Mouse (Mus musculus) limb, embryonic 13.5 days (tissue): ENCODE measurements around the gene Morn2. TPM values are rescaled to one million over a fixed set of nuclear protein-coding genes. Genes with fewer than 3 reads are reported as not detected.

ENCODE experiments used
- ATAC-seq: fragments of 200-750 bp; cut with Nextera tagmentation; 2 replicates; pipeline ENCODE4 v1.8.0; 2017; ENCODE audit warnings: low read depth, moderate number of reproducible peaks, moderate TSS enrichment; ENCODE audit not compliant: low FRiP score
- H3K27ac ChIP-seq: fragments of 300-500 bp; sonication (generic); 2 replicates; pipeline ENCODE4 v1.5.1; 2015; ENCODE audit warnings: inconsistent platforms, mild to moderate bottlenecking, moderate library complexity
- H3K27me3 ChIP-seq: fragments of 300-500 bp; sonication (generic); 2 replicates; pipeline ENCODE4 v1.6.1; 2015; ENCODE audit warnings: mild to moderate bottlenecking, inconsistent platforms
- H3K36me3 ChIP-seq: fragments of 300-500 bp; sonication (generic); 2 replicates; pipeline ENCODE4 v1.6.1; 2015; ENCODE audit warnings: inconsistent platforms, mild to moderate bottlenecking, moderate library complexity
- H3K4me1 ChIP-seq: fragments of 300-500 bp; sonication (generic); 2 replicates; pipeline ENCODE4 v1.6.1; 2015; ENCODE audit warnings: inconsistent platforms
- H3K4me2 ChIP-seq: fragments of 300-500 bp; sonication (generic); replicated peaks from 2 replicates; pipeline ENCODE4 v1.6.1; 2015; ENCODE audit warnings: inconsistent platforms, mild to moderate bottlenecking, moderate library complexity
- H3K4me3 ChIP-seq: fragments of 300-500 bp; sonication (generic); 2 replicates; pipeline ENCODE4 v1.5.1; 2015; ENCODE audit warnings: moderate library complexity, mild to moderate bottlenecking, inconsistent platforms
- H3K9ac ChIP-seq: fragments of 300-500 bp; sonication (generic); 2 replicates; pipeline ENCODE4 v1.6.1; 2015; ENCODE audit warnings: mild to moderate bottlenecking, inconsistent platforms
- H3K9me3 ChIP-seq: fragments of 300-500 bp; sonication (generic); 2 replicates; pipeline ENCODE4 v1.6.1; 2016; ENCODE audit warnings: inconsistent platforms
- WGBS: fragments of 180-500 bp; shearing (Covaris S2); methylation state at CpG from one replicate; pipeline ENCODE4 v1.1.7; 2015; 5-methylcytosine and 5-hydroxymethylcytosine counted together
- polyA plus RNA-seq: library from polyadenylated mRNA; unstranded; fragments of >200 nt; fragmentation: Nextera tagmentation; extraction: Ambion mirVana; gene quantifications from 2 replicates; pipeline ENCODE4 v1.2.1, GENCODE M21; 2015

Gene Morn2
- polyA plus RNA-seq, 1 experiment from 2014 or later, result 18.9 TPM

DNA sequence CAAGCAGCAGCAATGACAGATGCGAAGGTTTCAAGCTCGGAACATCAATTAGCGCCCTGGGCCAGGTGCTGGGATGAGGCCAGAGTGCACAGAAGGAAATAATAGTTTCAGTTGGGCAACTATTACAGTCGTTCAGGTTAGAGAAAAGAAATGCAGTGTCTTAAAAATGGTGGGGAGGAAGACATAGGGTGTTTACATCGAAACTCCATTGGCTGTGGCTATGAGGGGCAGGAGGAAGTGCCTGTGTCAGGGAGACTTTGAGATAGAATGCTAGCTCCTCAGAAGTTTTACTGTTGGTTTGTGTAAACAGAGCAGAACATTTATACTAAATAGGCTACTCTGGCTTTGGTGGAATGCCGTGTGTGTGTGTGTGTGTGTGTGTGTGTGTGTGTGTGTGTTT lies 2.0 kb upstream of the Morn2 start:
- H3K27me3 ChIP-seq, result no peaks in the 10 kb centered on the region
- no peak overlapping the region for H3K9ac ChIP-seq
- peaks cover 14% of the 10 kb centered on the region for H3K4me1 ChIP-seq
- H3K4me3 ChIP-seq, result no peak overlapping the region
- no peaks in the 10 kb centered on the region for H3K36me3 ChIP-seq
- 78% methylated on average over 6 of the region's 6 CpGs for WGBS
- peak overlapping the region; percentile 75 for H3K4me2 ChIP-seq
- H3K9me3 ChIP-seq, result no peaks in the 10 kb centered on the region
- H3K27ac ChIP-seq, result no peak overlapping the region
- no peak for ATAC-seq

DNA sequence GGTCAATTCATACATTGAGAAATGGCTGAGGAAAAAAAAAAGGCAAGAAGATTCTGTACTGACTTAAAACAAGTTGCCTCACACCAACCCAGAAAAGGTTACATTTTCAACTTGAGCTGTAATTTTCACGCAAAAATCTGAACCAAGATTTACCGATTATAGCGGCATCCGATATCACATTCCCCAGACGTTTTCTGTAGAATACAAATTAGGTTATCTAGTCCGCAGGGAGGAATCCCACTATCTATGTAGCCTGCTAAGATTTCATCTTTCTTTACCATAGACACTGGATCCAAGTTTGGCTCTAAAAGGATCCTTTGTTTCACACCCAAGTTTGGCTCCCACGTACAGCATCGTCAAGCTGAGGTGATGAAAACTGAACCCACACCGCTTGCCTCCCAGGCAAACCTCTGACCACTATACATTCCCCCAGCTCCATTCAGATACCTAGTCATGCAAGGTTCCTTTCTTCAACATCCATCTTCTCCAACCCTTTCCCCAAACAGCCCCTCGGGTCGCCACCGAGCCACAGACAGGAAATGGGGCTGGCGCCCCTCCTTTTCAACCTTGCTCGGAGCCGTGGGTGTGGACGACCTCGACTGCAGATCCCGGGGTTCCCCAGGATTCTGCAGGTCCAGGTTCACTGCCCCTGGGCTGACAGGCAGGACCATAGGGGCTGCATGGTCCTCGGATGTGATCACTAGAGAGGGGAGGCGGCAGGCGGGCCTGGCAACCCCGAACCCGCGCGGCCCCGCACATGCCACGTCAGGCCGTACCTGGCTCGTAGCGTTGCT lies 526 bp upstream of the Morn2 start:
- WGBS, result 1% methylated on average over 30 of the region's 30 CpGs
- Histone ChIP-seq H3K4me1 (peaks cover 14% of the 10 kb centered on the region), H3K9ac (peak overlapping the region; percentile 89), H3K36me3 (no peaks in the 10 kb centered on the region), H3K9me3 (no peaks in the 10 kb centered on the region), H3K4me3 (peak overlapping the region; percentile 96), H3K27me3 (no peaks in the 10 kb centered on the region), H3K27ac (peak overlapping the region; percentile 88), H3K4me2 (peak overlapping the region; percentile 75)
- no peak; the same call in 1 of the 2 replicates for ATAC-seq

DNA sequence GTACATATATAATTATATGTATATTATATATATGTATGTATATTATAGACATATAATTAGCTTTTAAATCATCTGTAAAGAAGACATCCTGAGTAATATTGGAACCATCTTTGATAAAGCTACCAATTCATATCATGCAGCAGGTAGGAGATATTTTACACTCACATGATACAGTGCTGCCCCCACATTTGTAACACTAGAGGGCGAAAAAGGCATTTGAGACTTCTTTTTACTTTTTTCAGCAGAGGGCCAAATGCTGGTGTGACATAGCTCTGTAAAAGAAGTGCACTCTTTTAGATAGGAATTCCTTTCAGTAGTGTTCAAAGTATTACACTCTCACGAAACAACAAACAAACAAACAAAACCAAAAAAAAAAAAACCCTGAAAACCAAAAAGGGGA lies 1.1 kb downstream of the Morn2 start:
- H3K4me1 ChIP-seq, result peaks cover 14% of the 10 kb centered on the region
- H3K9ac ChIP-seq, result no peak overlapping the region
- no peaks in the 10 kb centered on the region for H3K36me3 ChIP-seq
- H3K27ac ChIP-seq, result no peak overlapping the region
- ATAC-seq, result no peak
- no peaks in the 10 kb centered on the region for H3K27me3 ChIP-seq
- no peak overlapping the region for H3K4me3 ChIP-seq
- WGBS, result 26% methylated on average over 2 of the region's 2 CpGs
- H3K9me3 ChIP-seq, result no peaks in the 10 kb centered on the region
- H3K4me2 ChIP-seq, result no peak overlapping the region

DNA sequence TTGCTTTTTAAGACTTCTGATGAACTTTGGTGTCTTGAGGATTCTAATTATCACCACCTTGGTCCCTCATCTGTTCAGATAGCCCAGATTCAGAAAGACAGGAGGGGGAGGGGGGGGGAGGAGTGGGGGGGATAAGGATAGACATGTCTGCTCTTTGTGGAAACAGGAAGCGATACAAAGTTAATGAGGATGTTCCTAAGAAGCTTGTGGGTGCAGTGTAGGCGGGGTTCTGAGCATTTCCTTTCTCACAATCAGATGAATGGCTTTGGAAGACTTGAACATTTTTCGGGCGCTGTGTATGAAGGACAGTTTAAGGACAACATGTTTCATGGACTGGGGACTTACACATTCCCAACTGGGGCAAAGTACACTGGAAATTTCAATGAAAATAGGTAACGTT lies 5.3 kb downstream of the Morn2 start:
- H3K9me3 ChIP-seq, result no peaks in the 10 kb centered on the region
- H3K36me3 ChIP-seq, result no peaks in the 10 kb centered on the region
- ATAC-seq, result no peak
- H3K27me3 ChIP-seq, result no peaks in the 10 kb centered on the region
- H3K4me1 ChIP-seq, result no peaks in the 10 kb centered on the region
- 93% methylated on average over 5 of the region's 5 CpGs for WGBS
- H3K4me3 ChIP-seq, result no peak overlapping the region
- H3K9ac ChIP-seq, result no peak overlapping the region
- H3K27ac ChIP-seq, result no peak overlapping the region
- H3K4me2 ChIP-seq, result no peak overlapping the region

DNA sequence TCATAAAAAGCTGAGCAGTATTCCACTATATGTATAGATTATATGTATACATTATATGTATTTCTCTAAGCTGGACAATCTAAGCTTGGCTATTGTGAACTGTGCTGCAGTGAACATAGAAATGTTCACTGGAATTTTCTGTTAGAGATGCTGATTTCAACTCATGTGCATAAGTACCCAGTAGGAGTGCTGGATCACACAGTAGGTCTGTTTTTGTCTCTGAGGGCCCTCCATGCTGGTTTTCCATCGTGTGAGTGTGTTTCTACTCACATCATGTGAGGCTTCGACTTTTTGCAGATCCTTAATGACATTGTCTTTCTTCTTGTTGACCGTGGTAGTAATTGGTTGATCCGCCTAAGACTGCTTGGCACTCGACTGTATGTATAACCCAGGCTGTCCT lies 8.8 kb downstream of the Morn2 start:
- Histone ChIP-seq H3K27me3 (no peaks in the 10 kb centered on the region), H3K4me1 (no peaks in the 10 kb centered on the region), H3K9ac (no peak overlapping the region), H3K4me3 (no peak overlapping the region), H3K9me3 (no peaks in the 10 kb centered on the region), H3K36me3 (no peaks in the 10 kb centered on the region), H3K27ac (no peak overlapping the region), H3K4me2 (no peak overlapping the region)
- ATAC-seq, result no peak
- 75% methylated on average over 5 of the region's 5 CpGs for WGBS

DNA sequence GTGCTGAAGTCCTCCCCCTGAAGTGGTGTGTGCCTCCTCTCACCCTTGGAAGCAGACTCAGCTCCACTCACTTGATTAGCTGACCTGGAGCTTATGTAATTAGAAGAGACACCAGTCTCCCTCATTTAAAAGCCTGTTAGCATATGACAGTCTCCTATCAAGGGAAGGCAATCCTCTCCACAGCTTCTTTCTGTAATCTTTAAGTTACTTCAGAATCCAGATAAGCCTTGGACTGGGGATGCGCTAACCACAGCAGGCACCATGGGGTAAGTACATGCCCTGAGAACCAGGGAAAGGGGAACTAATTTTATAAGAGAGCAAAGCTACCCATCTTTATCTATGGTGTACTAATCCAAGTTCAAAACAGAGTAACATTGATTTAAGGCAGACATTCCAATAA lies 17.2 kb downstream of the Morn2 start, which contains the start of gene Arhgef33:
TSS of gene Arhgef33 (plus strand) at position 157 of the 400 bp plus-strand sequence.
- Histone ChIP-seq H3K27me3 (no peaks in the 10 kb centered on the region), H3K4me3 (no peak within 1 kb of the TSS), H3K4me1 (peaks cover 16% of the 10 kb centered on the region), H3K9ac (no peak within 1 kb of the TSS), H3K36me3 (no peaks in the 10 kb centered on the region), H3K27ac (no peak within 1 kb of the TSS), H3K4me2 (no peak within 1 kb of the TSS), H3K9me3 (no peaks in the 10 kb centered on the region)
- WGBS, result 97% methylated on average over 1 of the region's 1 CpGs
- no peak for ATAC-seq

DNA sequence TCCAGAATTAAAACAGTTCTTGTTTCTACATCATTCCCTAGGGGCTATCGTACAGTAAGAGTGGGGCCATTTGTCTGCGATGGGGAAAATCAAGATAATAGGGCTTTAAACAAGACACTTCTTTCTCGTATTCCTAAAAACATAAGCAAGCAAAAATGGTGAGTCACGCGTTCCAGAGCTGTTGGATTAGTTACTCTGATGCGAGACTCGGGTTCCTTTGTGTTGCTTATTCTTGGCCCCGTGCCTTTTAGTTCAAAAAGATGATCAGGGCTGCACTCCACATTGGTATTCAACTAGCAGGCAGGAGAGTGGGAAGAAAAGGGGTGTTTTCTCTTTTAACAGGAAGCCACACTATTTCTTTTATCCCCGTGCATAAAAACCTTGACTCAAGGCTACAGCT lies 21.8 kb downstream of the Morn2 start:
- no peaks in the 10 kb centered on the region for H3K9me3 ChIP-seq
- WGBS, result 72% methylated on average over 9 of the region's 9 CpGs
- no peak overlapping the region for H3K4me2 ChIP-seq
- no peaks in the 10 kb centered on the region for H3K36me3 ChIP-seq
- no peak overlapping the region for H3K9ac ChIP-seq
- peaks cover 24% of the 10 kb centered on the region for H3K4me1 ChIP-seq
- 0 out of 2 replicates have a peak overlapping the region, but pooled peaks have one; percentile 10 for H3K27ac ChIP-seq
- H3K27me3 ChIP-seq, result no peaks in the 10 kb centered on the region
- no peak overlapping the region for H3K4me3 ChIP-seq
- no peak for ATAC-seq

DNA sequence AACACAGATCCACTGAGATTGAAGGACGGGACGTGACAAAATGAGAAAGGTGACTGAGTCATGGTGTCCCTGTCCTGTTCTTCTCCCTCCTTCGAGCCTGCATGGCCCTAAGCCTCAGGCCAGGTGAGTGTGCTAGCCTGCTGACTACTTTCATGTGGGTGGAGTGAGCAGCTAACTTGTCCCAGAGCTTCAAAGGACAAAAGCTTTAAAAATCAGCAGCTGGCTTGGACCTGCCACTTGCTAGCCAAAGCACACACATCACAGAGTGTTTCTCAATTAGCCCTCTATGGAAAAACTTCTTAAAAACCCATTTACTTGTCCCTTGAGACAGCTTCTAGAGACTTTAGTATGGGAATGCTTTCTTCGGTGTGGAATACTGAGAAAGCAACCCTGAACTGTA lies 22.4 kb downstream of the Morn2 start:
- no peak overlapping the region for H3K9ac ChIP-seq
- H3K9me3 ChIP-seq, result no peaks in the 10 kb centered on the region
- peaks cover 24% of the 10 kb centered on the region for H3K4me1 ChIP-seq
- no peak overlapping the region for H3K4me2 ChIP-seq
- H3K36me3 ChIP-seq, result no peaks in the 10 kb centered on the region
- peak; percentile 64 for ATAC-seq
- no peaks in the 10 kb centered on the region for H3K27me3 ChIP-seq
- H3K27ac ChIP-seq, result 0 out of 2 replicates have a peak overlapping the region, but pooled peaks have one; percentile 10
- WGBS, result 57% methylated on average over 4 of the region's 4 CpGs
- H3K4me3 ChIP-seq, result no peak overlapping the region

DNA sequence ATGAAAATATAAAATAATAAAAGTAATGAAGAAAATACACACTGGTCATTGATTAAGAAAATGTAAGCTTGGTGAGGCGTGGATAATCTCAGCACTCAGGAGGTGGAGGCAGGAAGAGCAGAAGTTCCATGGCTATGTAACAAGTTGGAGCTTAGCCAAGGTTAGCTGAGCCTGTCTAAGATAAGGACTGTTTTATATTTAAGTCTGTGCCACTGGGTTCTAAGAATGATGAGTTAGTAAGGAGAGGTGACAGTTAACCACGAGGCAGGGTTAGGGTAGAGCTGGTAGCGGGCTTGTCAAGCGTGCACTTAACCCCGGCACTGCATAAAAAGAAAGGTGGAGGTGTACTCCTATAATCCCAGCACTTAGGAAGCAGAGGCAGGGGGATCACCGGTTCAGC lies 32.2 kb downstream of the Morn2 start:
- WGBS, result 87% methylated on average over 6 of the region's 6 CpGs
- Histone ChIP-seq H3K4me1 (no peaks in the 10 kb centered on the region), H3K4me2 (no peak overlapping the region), H3K9ac (no peak overlapping the region), H3K27me3 (no peaks in the 10 kb centered on the region), H3K9me3 (no peaks in the 10 kb centered on the region), H3K4me3 (no peak overlapping the region), H3K36me3 (no peaks in the 10 kb centered on the region), H3K27ac (no peak overlapping the region)
- no peak for ATAC-seq

DNA sequence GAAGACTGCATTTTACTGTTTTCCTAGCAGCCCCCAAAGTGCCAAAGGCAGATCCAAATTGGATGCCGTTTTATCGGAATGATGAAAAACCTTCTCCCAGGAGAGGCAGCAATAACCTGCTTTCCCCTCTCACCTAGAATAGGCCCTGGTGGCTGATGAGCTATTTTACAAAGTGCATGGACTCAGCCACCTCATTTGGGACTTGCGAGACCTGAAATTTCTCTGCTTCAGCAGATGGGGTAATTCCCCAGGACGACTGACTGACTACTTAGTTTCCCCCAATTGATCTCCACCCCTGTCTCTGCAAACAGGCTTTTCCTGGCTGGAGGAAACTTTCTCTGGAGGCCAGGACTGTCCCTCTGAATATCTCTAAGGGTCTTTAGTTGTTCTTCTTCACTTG lies 33.0 kb downstream of the Morn2 start:
- H3K27ac ChIP-seq, result no peak overlapping the region
- H3K9me3 ChIP-seq, result no peaks in the 10 kb centered on the region
- no peak overlapping the region for H3K9ac ChIP-seq
- no peaks in the 10 kb centered on the region for H3K4me1 ChIP-seq
- no peaks in the 10 kb centered on the region for H3K36me3 ChIP-seq
- ATAC-seq, result no peak
- 69% methylated on average over 4 of the region's 4 CpGs for WGBS
- H3K4me2 ChIP-seq, result no peak overlapping the region
- no peak overlapping the region for H3K4me3 ChIP-seq
- no peaks in the 10 kb centered on the region for H3K27me3 ChIP-seq

DNA sequence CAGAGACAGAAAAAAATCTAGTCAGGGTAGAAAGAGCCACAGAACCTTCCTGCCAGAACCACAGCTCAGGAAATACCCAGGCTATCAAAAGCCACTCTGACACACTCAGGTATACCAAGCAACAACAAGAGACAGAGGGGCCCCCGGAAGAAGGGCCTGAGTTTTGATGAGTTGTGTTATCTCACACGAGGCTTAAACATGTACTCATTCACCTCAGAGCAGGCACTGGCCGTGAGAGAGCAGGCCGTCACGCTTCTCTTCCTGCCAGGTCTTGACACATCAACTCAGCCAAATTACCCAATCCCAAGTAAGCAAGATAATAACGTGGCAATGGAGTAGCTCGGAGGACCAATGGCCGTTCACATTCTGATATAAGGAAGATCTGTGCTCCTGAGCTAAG lies 33.7 kb downstream of the Morn2 start:
- no peak for ATAC-seq

DNA sequence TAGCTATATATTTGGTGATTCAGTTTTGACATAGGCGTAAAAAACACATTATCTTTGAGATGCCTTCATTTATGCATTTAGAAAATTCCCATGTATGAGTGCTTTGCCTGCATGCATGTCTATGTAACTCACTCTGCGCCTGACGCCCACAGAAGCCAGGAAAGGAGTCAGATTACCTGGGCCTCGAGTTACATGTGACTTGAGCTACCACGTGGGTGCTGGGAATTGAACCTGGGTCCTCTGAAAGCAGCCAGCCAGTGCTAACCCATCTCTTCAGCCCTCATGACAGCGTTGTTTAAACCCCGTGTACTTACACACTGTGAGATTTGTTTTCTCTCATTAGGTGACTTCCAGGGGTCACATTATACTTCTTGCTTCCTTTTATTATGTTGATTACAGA lies 34.5 kb downstream of the Morn2 start:
- Histone ChIP-seq H3K36me3 (no peaks in the 10 kb centered on the region), H3K9me3 (no peaks in the 10 kb centered on the region), H3K4me2 (no peak overlapping the region), H3K4me3 (no peak overlapping the region), H3K9ac (no peak overlapping the region), H3K27me3 (no peaks in the 10 kb centered on the region), H3K27ac (no peak overlapping the region), H3K4me1 (no peaks in the 10 kb centered on the region)
- ATAC-seq, result no peak
- 79% methylated on average over 7 of the region's 7 CpGs for WGBS

More for the DNA sequence above, 33.7 kb downstream of the Morn2 start:
- no peaks in the 10 kb centered on the region for H3K27me3 ChIP-seq
- no peak overlapping the region for H3K9ac ChIP-seq
- H3K27ac ChIP-seq, result no peak overlapping the region
- H3K36me3 ChIP-seq, result no peaks in the 10 kb centered on the region
- H3K4me3 ChIP-seq, result no peak overlapping the region
- H3K4me1 ChIP-seq, result no peaks in the 10 kb centered on the region
- no peak overlapping the region for H3K4me2 ChIP-seq
- 79% methylated on average over 8 of the region's 8 CpGs for WGBS
- no peaks in the 10 kb centered on the region for H3K9me3 ChIP-seq

DNA sequence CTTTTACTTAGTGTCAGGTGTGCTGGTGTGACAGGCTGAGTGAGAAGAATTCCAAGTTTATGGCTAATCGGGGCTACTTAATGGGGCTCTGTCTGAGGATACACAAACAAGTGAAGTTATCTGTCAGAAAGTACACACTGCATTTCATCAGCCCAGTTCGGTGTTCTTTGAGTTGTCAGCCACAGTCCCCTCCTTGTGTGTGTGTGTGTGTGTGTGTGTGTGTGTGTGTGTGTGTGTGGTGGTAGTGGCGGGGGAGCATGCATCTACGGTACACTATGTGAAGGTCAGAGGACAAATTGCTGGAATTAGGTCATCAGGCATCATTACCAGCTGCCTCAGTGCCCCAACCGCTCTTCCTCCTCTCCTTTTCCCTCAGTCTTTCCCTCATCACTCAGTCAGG lies 35.5 kb downstream of the Morn2 start:
- WGBS, result 88% methylated on average over 5 of the region's 5 CpGs
- no peak overlapping the region for H3K4me2 ChIP-seq
- no peak overlapping the region for H3K27ac ChIP-seq
- no peak overlapping the region for H3K4me3 ChIP-seq
- no peak overlapping the region for H3K9ac ChIP-seq
- H3K36me3 ChIP-seq, result no peaks in the 10 kb centered on the region
- no peaks in the 10 kb centered on the region for H3K27me3 ChIP-seq
- ATAC-seq, result no peak
- no peaks in the 10 kb centered on the region for H3K4me1 ChIP-seq
- H3K9me3 ChIP-seq, result no peaks in the 10 kb centered on the region
